Mouse (Mus musculus) natural killer cell, adult 2 months (primary cell): ENCODE results near the gene Klrb1c.
A peak's percentile ranks its signal among the peaks of the same experiment; 100 is the strongest.

Experiments used
- DNase-seq, 2 experiments: peaks; one replicate each; pipeline ENCODE4 v3.0.0; 2022; ENCODE audit warnings: low spot score in 2 of 2

Klrb1c gene

DNA sequence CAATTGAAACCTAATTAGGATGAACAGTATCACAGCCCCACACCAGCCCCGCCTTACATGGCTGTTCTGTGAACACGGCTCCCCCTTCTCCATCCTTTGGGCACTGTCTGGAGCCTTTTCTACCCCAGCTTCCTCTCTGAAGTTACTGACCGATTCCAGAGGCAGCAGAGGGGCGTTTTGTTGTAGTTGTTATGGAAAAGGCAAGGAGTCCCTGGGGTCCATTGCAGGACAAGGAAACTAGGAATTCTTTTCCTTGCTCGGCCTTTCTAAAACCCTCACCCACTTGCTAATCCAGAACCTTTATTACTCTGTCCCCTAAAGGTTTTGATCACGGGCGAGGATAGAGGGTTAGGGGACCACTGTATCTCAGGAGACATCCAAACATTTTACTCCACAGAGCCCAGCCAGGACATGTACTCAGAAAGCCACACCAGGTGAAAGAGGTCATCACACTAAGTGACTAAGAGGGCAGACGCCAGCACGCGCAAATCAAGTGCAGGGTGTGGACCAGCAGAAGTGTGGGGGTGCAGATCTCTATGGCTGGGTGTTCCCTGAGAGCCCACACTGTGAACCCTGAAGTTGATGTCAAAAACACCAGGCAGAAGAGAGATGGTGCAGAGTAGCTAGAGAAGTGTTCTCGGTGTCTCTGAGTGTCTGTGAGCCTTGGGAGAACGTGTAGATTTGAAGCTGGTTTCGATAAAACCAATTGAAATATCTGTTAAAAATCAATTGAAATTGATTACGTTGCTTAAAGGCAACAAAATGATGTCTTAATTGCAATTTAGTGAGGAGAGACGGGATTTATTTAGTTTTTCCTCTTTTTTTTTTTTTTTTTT, 9.1 kb upstream of the Klrb1c start:
- peak; percentile 70 to 85 for DNase-seq

DNA sequence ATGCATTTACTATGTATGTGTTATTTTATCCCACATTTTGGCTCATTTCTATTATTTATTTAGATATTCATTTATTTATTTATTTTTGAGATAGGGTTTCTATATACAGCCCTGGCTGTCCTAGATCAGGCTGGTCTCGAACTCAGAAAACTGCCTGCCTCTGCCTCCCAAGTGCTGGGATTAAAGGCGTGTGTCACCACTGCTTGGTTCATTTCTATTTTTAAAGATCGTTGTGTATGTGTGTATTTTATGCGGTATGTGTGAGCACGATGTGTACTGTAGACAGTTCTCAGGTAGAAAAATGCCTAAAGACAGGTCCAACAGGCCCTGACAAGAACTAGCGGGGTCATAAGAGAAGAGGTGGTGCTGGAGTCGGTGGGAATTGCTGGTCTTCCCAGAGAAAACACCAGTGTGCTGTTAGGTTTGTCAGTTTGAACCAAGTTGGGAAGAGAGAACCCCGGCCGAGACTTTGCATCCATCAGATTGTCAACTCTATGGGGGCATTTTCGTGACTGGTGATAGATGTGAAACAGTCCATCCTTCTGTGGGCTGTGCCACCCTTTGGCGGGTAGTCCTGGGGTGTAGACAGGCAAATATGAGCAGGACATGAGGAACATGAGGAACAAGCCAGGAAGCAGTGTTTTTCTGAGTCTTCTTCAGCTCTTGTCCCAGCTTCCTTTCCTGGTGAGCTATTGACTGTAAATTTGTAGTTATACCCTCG, 8.3 kb upstream of the Klrb1c start:
- no peak for DNase-seq

GRCm38 (mm10) chr6:128796321-128796955, 7.4 kb upstream of the Klrb1c start:
- DNase-seq: peak; percentile 74 to 87

GRCm38 (mm10) chr6:128793734-128794133, 4.7 kb upstream of the Klrb1c start:
- DNase-seq: no peak

DNA sequence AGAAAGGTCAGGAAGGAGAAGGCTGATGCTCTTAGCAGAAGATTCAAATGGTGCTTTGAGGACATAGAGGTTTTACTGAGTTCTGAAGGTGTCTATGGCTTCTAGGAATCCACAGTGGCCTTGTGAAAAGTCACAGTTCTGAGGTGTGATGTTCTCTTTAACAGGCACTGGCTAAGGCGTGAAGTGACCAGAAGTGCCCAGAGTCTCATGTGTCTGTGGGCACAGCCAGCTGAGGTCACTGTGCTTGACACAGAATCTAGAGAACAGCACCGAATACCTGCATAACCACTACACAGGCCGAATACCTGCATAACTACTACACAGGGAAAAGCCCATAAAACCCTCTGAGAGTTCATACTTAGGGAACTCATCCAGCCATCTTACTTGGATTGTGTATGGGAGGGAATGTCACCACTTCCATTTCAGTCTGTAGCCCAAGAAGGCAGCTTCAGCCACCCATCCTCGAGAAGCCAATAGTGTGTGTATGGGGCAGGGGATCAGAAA, 1.5 kb upstream of the Klrb1c start:
- DNase-seq: peak; percentile 60 to 84

GRCm38 (mm10) chr6:128788517-128788916, 498 bp downstream of the Klrb1c start:
- DNase-seq: peak; percentile 29 to 70

DNA sequence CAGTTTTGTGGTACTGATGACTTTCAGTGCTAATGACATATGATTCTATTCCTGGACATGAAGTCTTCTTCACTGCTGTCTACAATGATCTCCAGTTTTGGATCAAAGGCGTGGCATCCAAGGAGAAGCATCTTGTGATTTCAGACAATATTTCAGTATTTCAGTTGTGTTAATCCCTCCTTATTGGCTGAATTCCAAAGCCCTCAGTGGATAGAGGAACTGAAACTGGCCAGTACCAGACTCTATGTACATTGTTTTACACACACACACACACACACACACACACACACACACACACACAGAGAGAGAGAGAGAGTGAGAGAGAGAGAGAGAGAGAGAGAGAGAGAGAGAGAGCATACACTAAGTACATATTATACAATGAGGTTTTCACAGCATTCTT, 2.6 kb downstream of the Klrb1c start:
- peak in 1 of 2 experiments; percentile 58 for DNase-seq

DNA sequence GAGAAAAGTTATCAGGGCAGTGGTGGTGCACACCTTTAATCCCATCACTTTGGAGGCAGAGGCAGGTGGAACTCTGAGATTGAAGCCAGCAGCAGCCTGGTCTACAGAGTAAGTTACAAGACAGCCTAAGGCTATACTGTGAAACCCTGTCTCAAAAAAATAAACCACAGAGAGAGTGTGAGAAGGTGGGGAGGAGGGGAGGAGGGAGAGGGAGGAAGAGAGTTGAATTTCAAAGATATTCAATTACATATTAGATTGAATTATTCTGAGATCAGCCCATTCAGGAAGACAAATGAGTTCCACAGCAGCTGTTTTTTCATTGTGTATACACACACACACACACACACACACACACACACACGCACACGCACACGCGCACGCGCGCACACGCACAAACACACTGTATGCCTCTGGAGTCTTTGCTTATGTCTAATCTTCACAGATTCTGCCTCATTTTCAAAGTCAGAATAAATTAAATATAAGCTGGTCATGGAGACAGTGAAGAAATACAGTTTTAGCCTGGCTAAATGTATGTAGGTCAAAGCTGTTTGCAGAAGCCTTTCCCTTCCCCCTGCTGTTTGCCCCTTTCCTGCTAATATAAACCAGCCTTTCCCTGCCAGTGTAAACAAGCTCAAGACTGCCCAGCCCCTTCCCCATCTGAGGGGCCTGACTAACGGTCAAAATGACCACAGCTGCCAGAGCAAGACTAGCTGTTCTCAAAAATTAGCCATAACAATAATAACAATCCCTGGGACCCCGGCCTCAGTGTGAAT, 19.3 kb downstream of the Klrb1c start:
- DNase-seq: peak in 1 of 2 experiments; percentile 17

DNA sequence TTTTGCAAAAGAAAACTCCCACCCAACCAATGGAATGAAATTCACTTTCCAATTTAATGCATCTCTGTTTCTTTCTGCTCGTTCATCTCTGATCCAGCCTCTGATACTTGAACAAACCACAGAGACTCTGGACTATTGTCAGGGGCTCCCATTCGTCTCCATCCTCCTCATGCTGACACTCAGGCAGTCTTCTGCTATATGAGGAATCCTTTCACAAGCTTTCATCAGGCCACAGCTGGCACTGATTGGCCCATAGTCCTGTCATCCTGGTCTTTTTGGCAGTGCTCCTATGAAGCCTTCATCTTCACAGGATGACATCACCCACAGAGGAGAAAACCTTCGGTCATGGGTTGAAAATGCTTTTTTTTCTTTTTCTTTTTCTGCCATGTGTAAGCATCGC, 21.0 kb downstream of the Klrb1c start:
- DNase-seq: no peak

DNA sequence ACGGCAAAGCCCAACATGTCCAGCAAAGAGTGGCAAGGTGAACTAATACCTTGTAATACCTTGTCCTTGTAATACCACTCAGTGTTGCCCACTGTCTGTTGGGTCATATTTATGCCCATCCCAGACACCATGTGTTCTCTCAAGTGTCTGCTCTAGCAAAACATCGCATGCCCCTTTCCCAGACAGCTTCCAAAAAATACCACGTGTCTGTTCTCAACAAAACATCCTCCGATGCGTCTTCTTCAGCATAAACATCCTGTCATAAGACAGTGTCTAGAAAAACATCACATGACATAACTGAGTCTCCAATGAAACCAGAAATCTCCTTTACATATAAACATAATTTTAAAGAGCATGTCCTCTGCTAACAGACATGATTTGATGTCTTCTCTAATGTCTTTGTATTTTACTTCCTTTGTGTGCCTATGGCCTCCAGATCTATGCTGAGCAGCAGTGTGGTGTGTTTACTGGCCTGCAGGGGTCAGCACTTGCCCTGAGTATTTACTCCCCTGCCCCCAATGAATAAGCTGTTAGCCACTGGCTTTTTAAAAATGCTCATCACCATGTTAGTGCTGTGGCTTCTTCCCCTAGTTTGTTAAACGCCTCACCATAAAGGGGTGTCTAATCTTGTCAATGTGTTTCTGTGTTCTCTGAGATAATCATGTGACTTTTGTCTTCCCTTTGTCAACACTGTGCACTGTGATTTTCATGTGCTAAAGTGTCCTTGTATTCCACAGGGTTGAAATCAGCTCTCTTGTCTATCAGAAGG, 22.3 kb downstream of the Klrb1c start:
- DNase-seq: peak; percentile 74 to 77

- no peak for DNase-seq
Measured at GRCm38 (mm10) chr6:128765211-128765610, 23.8 kb downstream of the Klrb1c start.

- DNase-seq: no peak
Measured at GRCm38 (mm10) chr6:128764598-128764997, 24.4 kb downstream of the Klrb1c start.

DNA sequence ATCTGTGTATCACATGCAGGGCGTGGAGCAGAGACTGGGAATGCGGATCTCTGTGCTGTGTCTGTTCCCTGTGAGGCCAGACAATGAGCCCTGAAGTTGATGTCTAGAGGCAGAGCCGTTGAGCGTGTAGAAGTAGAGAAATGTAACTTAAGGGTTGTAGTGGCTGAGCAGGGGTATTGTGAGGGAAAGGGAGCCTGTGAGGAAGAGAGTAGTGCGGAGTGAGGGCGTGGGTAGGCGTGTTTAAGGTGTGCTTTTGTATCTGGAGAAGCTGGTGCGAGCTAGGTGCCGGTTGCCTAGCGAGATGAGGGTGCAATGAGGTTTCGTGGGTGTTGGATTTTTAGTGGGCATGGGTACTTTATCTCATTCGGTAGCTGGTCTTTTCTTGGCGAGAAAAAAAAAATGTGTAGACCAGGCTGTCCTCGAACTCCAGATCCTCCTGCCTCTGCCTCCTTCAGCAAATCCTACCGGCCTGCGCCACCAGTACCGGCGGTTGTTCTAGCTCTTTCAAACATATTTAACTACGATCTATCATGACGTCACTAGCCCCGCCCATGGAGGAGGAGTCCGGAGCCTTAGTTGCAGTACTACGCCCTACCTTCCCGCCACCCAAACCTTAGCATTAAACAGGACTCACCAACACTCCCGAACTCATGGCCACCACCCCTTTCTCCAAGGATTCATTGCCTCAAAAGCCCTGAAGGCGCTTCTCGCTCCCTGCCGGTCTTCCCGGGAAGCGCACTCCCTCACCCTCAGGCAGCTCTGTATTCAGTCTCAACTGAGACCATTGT, 25.1 kb downstream of the Klrb1c start:
- DNase-seq: peak; percentile 95 to 97

DNA sequence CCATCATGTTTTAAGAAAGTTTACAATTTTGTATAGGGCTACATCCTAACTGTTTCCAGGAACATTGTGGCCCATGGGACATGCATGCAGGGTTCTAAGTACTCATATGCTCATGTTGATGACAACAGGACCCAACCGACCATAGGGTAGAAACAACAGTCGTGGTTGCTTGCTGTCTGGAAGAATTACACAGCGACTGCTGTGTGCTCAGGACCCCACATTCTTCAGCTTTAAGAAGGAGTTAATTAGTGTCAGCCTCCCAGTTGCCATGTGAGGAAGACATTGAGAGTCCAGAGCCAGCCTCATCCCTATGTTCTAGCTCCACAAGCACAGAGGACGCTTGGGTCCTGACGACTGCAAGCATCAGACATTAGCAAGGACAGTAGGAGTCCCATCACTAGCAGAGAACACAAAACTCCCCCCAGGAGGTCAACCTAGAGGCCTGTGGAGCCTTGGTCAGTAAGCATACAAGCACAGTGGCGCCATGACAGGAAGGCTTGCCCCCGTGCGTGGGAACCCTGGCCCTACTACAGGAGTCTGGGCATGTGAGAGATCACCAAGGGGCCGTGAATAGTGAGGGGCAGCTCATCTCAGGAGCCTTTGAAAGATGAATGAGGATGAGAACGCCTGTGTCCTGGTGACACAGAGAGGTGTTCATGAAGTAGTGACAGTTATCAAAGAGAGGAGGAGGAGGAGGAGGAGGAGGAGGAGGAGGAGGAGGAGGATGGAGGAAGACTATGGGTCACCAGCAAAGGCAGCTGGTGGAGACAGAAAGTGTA, 25.9 kb downstream of the Klrb1c start:
- DNase-seq: peak in 1 of 2 experiments; percentile 41

GRCm38 (mm10) chr6:128761144-128761540, 27.9 kb downstream of the Klrb1c start:
- DNase-seq: no peak

- DNase-seq: peak; percentile 89 to 90
Measured at GRCm38 (mm10) chr6:128760416-128761143, 28.4 kb downstream of the Klrb1c start.

- DNase-seq: peak; percentile 90 to 92
Measured at GRCm38 (mm10) chr6:128760016-128760415, 29.0 kb downstream of the Klrb1c start.

DNA sequence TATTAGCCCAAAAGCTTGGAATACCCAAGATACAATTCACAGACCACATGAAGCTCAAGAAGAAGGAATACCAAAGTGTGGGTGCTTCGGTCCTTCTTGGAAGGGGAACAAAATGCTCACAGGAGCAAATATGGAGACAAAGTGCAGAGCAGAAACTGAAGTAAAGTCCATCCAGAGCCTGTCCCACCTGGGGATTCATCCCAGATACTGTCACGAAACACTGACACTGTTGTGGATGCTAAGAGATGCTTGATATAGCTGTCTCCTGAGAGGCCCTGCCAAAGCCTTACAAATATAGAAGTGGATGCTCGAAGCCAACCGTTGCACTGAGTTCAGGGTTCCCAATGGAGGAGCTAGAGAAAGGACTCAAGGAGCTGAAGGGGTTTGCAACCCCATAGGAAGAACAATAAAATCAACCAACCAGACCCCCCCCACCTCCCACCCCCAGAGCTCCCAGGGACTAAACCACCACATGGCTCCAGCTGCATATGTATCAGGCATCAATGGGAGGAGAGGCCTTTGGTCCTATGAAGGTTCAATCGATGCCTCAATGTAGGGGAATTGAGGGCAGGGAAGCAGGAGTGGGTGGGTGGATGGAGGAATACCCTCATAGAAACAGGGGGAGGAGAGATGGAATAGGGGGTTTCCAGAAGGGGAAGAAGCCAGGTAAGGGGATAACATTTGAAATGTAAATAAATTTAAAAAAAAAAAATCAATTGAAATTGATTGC, 29.6 kb downstream of the Klrb1c start:
- DNase-seq: no peak
